Mouse (Mus musculus) E14TG2a.4 (cell line): ENCODE measurements around the gene Arf4.

ENCODE experiments used
- CTCF ChIP-seq: conservative IDR thresholded peaks from 2 replicates; pipeline ENCODE4 v1.5.1; 2014; ENCODE audit warnings: low read length
- NANOG ChIP-seq: IDR thresholded peaks from 2 replicates; pipeline ENCODE4 v1.6.1; 2014; ENCODE audit warnings: borderline replicate concordance, low read length, mixed read lengths
- POU5F1 ChIP-seq: IDR thresholded peaks from 2 replicates; pipeline ENCODE4 v1.6.1; 2014; ENCODE audit warnings: low read length, borderline replicate concordance

DNA sequence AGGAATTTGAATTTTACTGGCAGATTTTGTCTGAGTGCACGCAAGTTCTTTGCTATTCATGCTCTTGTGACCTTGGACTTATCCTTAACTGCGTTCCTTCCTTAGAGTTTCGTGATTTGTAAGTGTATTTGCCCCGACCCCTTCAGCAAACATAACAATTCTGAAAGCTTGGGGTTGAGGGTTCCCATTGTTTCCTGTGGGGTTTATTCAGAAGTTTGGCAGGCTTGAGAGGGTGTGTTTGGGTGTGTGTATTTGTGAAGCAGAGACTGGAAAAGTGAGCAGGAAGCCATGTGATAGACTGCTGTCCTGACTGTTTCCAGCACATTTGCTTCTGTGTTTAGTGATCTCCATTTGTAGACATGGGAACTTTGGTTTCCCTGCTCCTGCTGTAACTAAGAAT, 32.5 kb upstream of the Arf4 start:
- no peak for TF ChIP-seq CTCF
- no peak for TF ChIP-seq POU5F1
- no peak for TF ChIP-seq NANOG
